Mouse (Mus musculus) heart, adult 2 months (tissue): ENCODE measurements at regions not wholly inside any gene's neighbourhood (a gene's known extent, or its start where the extent isn't known, plus 50 kb on each side); places are given as distances from the start of the nearest gene placed in this dataset.

Experiments used
- DNase-seq, 2 experiments: peaks; one replicate each; pipeline ENCODE4 v3.0.0; 2021
- H3K27ac ChIP-seq: fragments of 200-600 bp; 2 replicates; pipeline ENCODE4 v1.8.1; 2022
- H3K27me3 ChIP-seq: fragments of 200-500 bp; 2 replicates; pipeline ENCODE4 v1.6.1; 2012; ENCODE audit warnings: mild to moderate bottlenecking, low read length, inconsistent platforms, mixed read lengths; ENCODE audit not compliant: control insufficient read depth, insufficient read depth
- H3K36me3 ChIP-seq: fragments of 200-500 bp; 2 replicates; pipeline ENCODE4 v1.6.1; 2012; ENCODE audit warnings: low read length, inconsistent platforms; ENCODE audit not compliant: control insufficient read depth, insufficient read depth
- H3K4me1 ChIP-seq: fragments of 200-500 bp; 2 replicates; pipeline ENCODE4 v1.6.1; 2011; ENCODE audit warnings: low read length; ENCODE audit not compliant: control insufficient read depth, insufficient read depth
- H3K4me3 ChIP-seq: fragments of 200-600 bp; 2 replicates; pipeline ENCODE4 v1.8.1; 2022
- H3K79me2 ChIP-seq: fragments of 200-500 bp; replicated peaks from 2 replicates; pipeline ENCODE4 v1.6.1; 2012; ENCODE audit warnings: mild to moderate bottlenecking, inconsistent platforms, low read length, moderate library complexity, mixed read lengths; ENCODE audit not compliant: control insufficient read depth, insufficient read depth
- H3K9ac ChIP-seq: fragments of 200-500 bp; 2 replicates; pipeline ENCODE4 v1.6.1; 2012; ENCODE audit warnings: low read depth, mild to moderate bottlenecking, control low read depth, inconsistent platforms, low read length, mixed read lengths
- CTCF ChIP-seq: fragments of 200-600 bp; IDR thresholded peaks from 2 replicates; pipeline ENCODE4 v1.8.1; 2022; ENCODE audit warnings: antibody characterized with exemption, mild to moderate bottlenecking, moderate library complexity
- EP300 ChIP-seq: fragments of 200-500 bp; IDR thresholded peaks from 2 replicates; pipeline ENCODE4 v1.6.1; 2011; ENCODE audit warnings: low read depth, low read length, control low read depth; ENCODE audit not compliant: insufficient read depth
- POLR2A ChIP-seq: fragments of 200-500 bp; IDR thresholded peaks from 2 replicates; pipeline ENCODE4 v1.6.1; 2011; ENCODE audit warnings: mild to moderate bottlenecking, low read depth, low read length, control low read depth; ENCODE audit not compliant: insufficient read depth
- WGBS: fragments of 180-500 bp; shearing (Covaris S2); methylation state at CpG from one replicate; pipeline ENCODE4 v1.1.7; 2018; 5-methylcytosine and 5-hydroxymethylcytosine counted together
- intact Hi-C: fragments of 180-260 bp; cut with DNase I; formaldehyde crosslinking; loops from one replicate; pipeline ENCODE4 v1.15.1; 2025

- H3K9ac ChIP-seq = no peak overlapping the region
- H3K27ac ChIP-seq = no peak overlapping the region
- peaks cover 12% of the 10 kb centered on the region; the same call in 1 of the 2 replicates for H3K27me3 ChIP-seq
- DNase-seq = no peak
- 2% methylated on average over 56 of the region's 56 CpGs for WGBS
- intact Hi-C loops = no loop called here
- H3K36me3 ChIP-seq = no peaks in the 10 kb centered on the region
- peak overlapping the region; percentile 9; the same call in 1 of the 2 replicates for H3K4me3 ChIP-seq
- no peaks in the 10 kb centered on the region for H3K79me2 ChIP-seq
- TF ChIP-seq CTCF (no peak), POLR2A (no peak), EP300 (no peak)
- H3K4me1 ChIP-seq = no peaks in the 10 kb centered on the region
Observed at GRCm38 (mm10) chr4:44424831-44425704, 124.4 kb downstream of the Melk start.

GRCm38 (mm10) chr4:44434593-44434992 lies 133.9 kb downstream of the Melk start:
- Histone ChIP-seq H3K36me3 (no peaks in the 10 kb centered on the region), H3K9ac (no peak overlapping the region), H3K4me1 (no peaks in the 10 kb centered on the region), H3K4me3 (no peak overlapping the region), H3K79me2 (no peaks in the 10 kb centered on the region), H3K27ac (no peak overlapping the region), H3K27me3 (no peaks in the 10 kb centered on the region)
- intact Hi-C loops = no loop called here
- no peak for DNase-seq
- WGBS = 33% methylated on average over 9 of the region's 9 CpGs
- no peak for TF ChIP-seq EP300
- TF ChIP-seq CTCF = no peak
- TF ChIP-seq POLR2A = no peak

DNA sequence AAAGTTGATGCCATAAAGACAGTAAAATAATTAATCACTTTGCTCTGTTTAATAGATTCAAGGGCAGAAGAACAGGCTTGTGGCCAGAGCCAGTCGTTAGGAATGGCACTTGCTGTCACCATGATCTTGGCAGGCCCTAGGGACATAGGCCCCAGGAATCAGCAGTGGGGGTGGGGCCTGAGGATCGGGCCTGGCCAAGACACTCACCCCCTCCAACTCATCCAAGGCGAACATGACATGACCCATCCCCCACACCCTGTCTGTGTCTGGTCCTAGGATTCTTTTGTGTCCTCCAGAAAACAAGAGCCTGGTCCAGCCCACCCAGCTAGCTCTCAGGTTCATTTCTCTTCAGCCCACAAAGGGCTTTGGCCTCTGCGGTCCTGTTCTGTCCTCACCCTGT lies 144.8 kb downstream of the Melk start:
- Histone ChIP-seq H3K4me1 (no peaks in the 10 kb centered on the region), H3K36me3 (no peaks in the 10 kb centered on the region), H3K27ac (no peak overlapping the region), H3K9ac (no peak overlapping the region), H3K27me3 (no peaks in the 10 kb centered on the region), H3K79me2 (no peaks in the 10 kb centered on the region), H3K4me3 (no peak overlapping the region)
- no peak for DNase-seq
- intact Hi-C loops = no loop called here
- no peak for TF ChIP-seq EP300
- TF ChIP-seq POLR2A = no peak
- no peak for TF ChIP-seq CTCF
- WGBS = 30% methylated on average over 4 of the region's 4 CpGs

- H3K4me3 ChIP-seq = no peak overlapping the region
- H3K79me2 ChIP-seq = no peaks in the 10 kb centered on the region
- H3K9ac ChIP-seq = no peak overlapping the region
- H3K27me3 ChIP-seq = no peaks in the 10 kb centered on the region
- no peaks in the 10 kb centered on the region for H3K4me1 ChIP-seq
- H3K27ac ChIP-seq = no peak overlapping the region
- intact Hi-C loops = no loop called here
- WGBS = 61% methylated on average over 10 of the region's 10 CpGs
- DNase-seq = no peak
- H3K36me3 ChIP-seq = no peaks in the 10 kb centered on the region
- no peak for TF ChIP-seq EP300
- no peak for TF ChIP-seq CTCF
- TF ChIP-seq POLR2A = no peak
Observed at GRCm38 (mm10) chr4:44450881-44451532, 150.3 kb downstream of the Melk start.

GRCm38 (mm10) chr4:44452043-44452618 lies 151.5 kb downstream of the Melk start:
- no peak for TF ChIP-seq POLR2A
- no peak for TF ChIP-seq CTCF
- TF ChIP-seq EP300 = no peak
- Histone ChIP-seq H3K9ac (no peak overlapping the region), H3K36me3 (no peaks in the 10 kb centered on the region), H3K27ac (no peak overlapping the region), H3K4me1 (no peaks in the 10 kb centered on the region), H3K27me3 (no peaks in the 10 kb centered on the region), H3K79me2 (no peaks in the 10 kb centered on the region), H3K4me3 (no peak overlapping the region)
- DNase-seq = no peak
- 41% methylated on average over 8 of the region's 8 CpGs for WGBS
- intact Hi-C loops = no loop called here

- no peaks in the 10 kb centered on the region for H3K4me1 ChIP-seq
- no peaks in the 10 kb centered on the region for H3K36me3 ChIP-seq
- TF ChIP-seq POLR2A (no peak), CTCF (no peak), EP300 (no peak)
- no peaks in the 10 kb centered on the region for H3K79me2 ChIP-seq
- WGBS = 81% methylated on average over 11 of the region's 11 CpGs
- no peak overlapping the region for H3K4me3 ChIP-seq
- H3K9ac ChIP-seq = no peak overlapping the region
- H3K27me3 ChIP-seq = no peaks in the 10 kb centered on the region
- no peak for DNase-seq
- H3K27ac ChIP-seq = no peak overlapping the region
- intact Hi-C loops = no loop called here
Observed at GRCm38 (mm10) chr4:44453552-44453951, 152.9 kb downstream of the Melk start.
